Mouse (Mus musculus) lung, embryonic 15.5 days (tissue): Measurements from ENCODE around the gene Tnmd. TPM values are rescaled to one million over a fixed set of nuclear protein-coding genes. Genes with fewer than 3 reads are reported as not detected.

Source experiments
- polyA plus RNA-seq: library from polyadenylated mRNA; unstranded; fragments of >200 nt; fragmentation: Nextera tagmentation; extraction: Ambion mirVana; gene quantifications from 2 replicates; pipeline ENCODE4 v1.2.1, GENCODE M21; 2015

The Tnmd gene
- polyA plus RNA-seq, 1 experiment from 2014 or later, result 1.0 TPM

Other genes starting within 250 kb of the Tnmd start
- gene Pcdh19, start 162.0 kb upstream of the Tnmd start, polyA plus RNA-seq, result 1.3 and 1.6 TPM in 2 replicates
- 154 and 161 TPM in 2 replicates for gene Tspan6, start 47.4 kb downstream of the Tnmd start, polyA plus RNA-seq
- 10.5 and 10.9 TPM in 2 replicates for gene Srpx2, start 57.4 kb downstream of the Tnmd start, polyA plus RNA-seq
- gene Sytl4, start 130.8 kb downstream of the Tnmd start, polyA plus RNA-seq, result 6.0 and 6.3 TPM in 2 replicates
- 48.1 and 48.9 TPM in 2 replicates for gene Cstf2, start 208.2 kb downstream of the Tnmd start, polyA plus RNA-seq